Mouse (Mus musculus) CH12F3 (cell line): ENCODE data around the gene Alkal2.

Experiments
- in situ Hi-C: fragments of 300-500 bp; cut with MboI; formaldehyde crosslinking; loops from 2 replicates; pipeline ENCODE4 v1.14.3; 2020; ENCODE audit warnings: low sequenced_read_pairs

Gene Alkal2

GRCm38 (mm10) chr12:30883986-30884621, at the start of gene Alkal2:
Gene Alkal2, plus strand, starts transcription at chr12:30884322.
- in situ Hi-C loops, result loop anchor here (10.0 kb wide), 1 partner anchor 289 kb away; no protein-coding TSS in a partner anchor

DNA sequence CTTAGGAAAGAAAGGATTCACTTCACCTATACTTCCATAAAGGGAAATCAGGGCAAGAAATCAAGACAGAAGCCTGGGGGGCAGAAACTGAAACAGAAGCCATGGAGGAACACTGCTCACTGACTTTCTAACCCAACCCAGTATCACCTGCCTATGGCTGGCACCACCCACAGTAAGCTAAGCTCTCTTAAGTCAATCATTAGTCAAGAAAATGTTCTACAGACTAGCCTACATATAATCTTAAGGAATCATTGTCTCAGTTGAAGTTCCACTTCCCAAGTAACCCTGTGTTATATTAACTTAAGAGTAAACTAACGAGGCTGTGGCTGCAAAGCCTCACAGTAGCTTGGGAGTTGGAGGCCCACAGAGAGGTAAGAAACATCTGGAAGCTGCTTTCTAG, 35.6 kb upstream of the Alkal2 start:
- in situ Hi-C loops, result no loop called here

GRCm38 (mm10) chr12:30850902-30851301, 33.2 kb upstream of the Alkal2 start:
- in situ Hi-C loops, result no loop called here

- in situ Hi-C loops, result no loop called here
Observed at GRCm38 (mm10) chr12:30851871-30852270, 32.3 kb upstream of the Alkal2 start.

GRCm38 (mm10) chr12:30855442-30856159, 28.5 kb upstream of the Alkal2 start:
- in situ Hi-C loops, result no loop called here

DNA sequence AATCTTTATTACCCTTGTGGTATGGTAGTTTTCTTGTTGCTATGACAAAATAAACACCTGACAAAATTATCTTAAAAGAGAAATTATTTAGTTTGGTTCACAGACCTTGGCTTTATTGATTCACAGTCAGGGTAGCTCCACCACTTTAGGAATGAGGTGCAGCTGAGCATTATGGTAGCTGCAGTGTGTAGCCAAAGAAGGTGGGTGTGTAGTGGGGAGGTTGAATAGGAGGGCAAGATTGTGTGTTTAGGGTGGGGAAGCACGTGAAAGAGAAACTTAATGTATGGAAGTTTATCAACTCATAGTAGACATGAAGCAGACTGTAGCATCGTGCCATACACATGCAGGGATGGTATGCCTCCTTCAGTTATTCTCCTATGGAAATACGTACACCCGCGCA, 27.9 kb upstream of the Alkal2 start:
- in situ Hi-C loops, result no loop called here

DNA sequence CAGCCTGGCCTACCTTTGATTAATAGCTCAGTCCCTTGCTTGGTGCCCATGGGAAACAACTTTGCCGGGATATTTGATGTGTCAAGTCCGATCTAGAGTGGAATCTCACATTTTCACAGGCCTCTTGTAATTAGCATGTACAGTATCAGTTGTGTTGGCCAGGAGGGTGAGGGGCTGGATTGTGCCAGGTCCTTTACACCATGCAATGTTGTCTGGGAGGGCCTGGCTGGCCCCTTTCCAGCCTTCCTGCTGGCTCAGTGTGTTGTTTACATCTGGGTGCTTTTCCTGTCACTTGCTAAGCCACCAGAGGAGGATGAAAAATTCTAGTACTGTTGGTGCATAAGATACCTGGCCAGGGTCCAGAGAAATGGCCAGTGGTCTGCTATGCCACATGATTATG, 19.8 kb upstream of the Alkal2 start:
- in situ Hi-C loops, result no loop called here

DNA sequence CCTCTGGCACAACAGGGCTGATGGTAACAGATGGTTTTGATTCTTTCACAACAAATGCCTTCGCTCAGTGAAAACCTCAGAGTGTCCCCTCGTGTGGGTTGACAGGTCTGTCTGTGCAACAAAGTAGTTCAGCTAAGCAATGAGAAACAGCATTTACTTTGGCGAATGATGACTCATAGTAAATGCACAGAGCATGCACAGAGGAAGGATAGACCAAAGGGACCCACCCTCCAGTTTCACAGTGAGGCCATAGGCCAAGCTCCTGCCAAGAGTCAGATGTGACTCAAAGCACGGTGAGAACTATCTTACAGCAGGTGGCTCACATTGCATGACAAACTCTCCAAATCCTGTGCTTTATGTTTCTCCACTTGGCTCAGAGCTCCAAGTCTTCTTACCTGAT, 18.3 kb upstream of the Alkal2 start:
- in situ Hi-C loops, result no loop called here

DNA sequence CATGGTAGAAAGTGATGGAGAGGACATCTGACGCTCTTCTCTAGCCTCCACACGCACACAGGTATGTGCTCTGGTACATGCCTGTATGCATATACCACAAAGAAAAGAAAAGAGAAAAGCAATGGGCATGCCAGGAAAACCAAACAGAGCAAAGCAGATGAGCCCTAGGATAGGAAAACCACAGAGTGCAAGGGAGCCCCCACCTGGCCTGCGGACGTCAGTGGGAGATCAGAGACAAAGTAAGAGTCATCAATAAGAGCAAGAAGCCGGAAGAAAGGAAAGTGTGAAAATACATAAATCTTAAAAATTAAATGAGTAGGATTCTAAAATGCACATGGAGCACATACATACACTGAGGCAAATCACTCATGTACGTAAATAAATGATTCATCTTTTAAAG, 4.7 kb upstream of the Alkal2 start:
- in situ Hi-C loops, result no loop called here

DNA sequence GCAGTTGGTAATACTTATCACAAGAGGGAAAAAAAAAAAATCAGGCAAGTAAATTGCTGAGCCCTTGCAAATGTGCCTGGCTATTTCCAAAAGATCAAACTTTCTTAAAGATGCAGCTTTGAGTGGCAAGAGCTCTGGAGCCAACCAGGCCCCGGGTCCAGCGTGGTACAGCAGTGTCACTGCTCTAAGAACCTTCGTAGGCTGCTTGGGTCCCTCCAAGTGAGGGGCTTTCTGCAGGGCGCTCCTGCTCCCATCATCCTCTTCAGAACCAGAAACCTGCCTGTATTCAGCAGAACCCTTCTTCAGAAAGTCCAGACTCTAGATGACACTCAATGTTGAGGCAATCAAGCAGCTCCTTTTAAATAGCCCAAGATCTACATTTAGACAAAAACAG, 533 bp upstream of the Alkal2 start:
- in situ Hi-C loops, result loop anchor here (10.0 kb wide), 1 partner anchor 289 kb away; no protein-coding TSS in a partner anchor

DNA sequence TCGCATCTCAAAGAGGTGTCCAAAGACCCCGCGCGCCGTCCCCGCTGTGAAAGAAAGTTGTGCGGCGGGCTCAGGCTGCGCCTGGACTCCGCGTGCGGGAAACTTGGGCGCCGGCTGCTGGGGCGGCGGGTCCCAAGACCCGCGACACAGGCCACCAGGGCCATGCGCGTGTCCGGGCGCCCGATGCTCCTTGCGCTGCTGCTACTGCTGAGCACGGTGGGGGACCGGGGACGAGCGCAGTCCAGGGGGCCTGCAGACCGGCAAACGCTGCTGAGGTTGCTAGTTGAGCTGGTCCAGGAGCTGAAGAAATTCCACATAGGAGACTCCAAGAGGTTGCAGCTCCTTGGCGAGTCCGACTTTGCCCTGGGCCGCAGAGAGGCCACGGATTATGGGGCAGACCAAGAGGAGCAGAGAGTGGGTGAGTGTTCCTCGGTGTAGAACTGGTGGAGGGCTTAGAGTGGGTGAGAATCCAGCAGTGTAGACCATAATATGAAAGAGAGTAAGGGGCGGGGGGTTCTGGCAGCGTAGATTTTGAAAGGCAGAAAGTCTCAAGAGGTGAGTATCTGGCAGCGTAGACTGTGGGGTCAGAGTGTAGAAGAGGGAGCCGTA, 604 bp downstream of the Alkal2 start:
- in situ Hi-C loops, result loop anchor here (10.0 kb wide), 1 partner anchor 290 kb away; no protein-coding TSS in a partner anchor

GRCm38 (mm10) chr12:30885891-30886290, 1.8 kb downstream of the Alkal2 start:
- in situ Hi-C loops, result loop anchor here (10.0 kb wide), 1 partner anchor 291 kb away; no protein-coding TSS in a partner anchor

- in situ Hi-C loops, result loop anchor here (10.0 kb wide), 1 partner anchor 293 kb away; no protein-coding TSS in a partner anchor
Observed at GRCm38 (mm10) chr12:30888003-30888402, 3.9 kb downstream of the Alkal2 start.

DNA sequence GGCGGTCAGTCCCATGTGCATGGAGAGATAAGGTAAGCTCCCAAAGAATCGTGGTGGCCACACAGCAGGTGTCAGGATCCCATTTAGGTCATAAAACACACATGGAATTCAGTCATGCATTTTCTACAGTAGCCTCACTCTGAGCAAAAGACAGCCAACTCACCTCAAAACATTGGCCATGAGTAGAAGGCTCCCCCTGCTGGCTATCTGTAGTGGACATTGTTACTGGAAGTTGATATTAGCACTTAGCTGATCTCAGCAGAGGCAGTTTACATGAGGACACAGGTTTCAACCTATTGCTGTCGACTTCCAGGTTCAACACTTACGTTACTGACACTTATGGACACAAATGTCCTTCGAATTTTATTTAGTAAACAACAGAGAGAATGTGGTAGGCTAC, 5.9 kb downstream of the Alkal2 start:
- in situ Hi-C loops, result no loop called here

DNA sequence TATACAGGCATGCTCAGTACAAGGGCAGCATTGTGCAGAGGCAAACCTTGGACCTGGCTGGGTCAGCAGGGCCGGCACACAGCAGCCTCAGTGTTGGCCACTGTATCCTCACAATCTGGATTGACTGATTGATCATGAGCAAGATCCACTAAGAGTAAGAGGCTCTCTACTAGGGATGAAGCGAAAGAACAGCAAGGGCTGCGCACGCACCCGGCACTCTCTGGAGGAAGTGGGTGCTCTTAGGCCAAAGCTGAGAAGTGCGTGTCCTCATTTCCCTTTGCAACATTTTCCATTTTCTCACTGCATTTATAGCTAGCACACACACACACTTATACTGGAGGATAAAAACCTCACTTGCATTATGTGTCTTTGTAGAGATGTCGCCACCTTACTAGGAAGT, 7.3 kb downstream of the Alkal2 start:
- in situ Hi-C loops, result no loop called here

GRCm38 (mm10) chr12:30897039-30897438, 12.9 kb downstream of the Alkal2 start:
- in situ Hi-C loops, result no loop called here

DNA sequence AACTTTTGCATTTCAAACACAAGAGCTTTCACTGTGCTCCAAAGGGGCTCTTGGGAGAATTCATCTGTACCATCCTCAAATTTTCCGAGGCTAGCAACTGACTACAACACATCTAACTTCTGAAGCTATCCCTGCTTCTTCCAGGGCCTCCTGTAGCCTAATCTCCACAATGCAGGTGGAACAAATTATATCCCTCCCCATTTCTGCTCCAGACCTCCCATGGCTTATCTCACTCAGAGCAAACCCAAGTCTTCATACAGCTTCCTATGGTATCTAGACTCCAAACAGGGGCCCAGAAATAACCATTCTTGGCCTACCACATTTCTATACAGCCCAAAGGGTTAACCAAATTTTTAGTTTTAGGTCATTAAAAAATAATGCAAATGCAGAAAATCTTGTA, 24.5 kb downstream of the Alkal2 start:
- in situ Hi-C loops, result no loop called here

DNA sequence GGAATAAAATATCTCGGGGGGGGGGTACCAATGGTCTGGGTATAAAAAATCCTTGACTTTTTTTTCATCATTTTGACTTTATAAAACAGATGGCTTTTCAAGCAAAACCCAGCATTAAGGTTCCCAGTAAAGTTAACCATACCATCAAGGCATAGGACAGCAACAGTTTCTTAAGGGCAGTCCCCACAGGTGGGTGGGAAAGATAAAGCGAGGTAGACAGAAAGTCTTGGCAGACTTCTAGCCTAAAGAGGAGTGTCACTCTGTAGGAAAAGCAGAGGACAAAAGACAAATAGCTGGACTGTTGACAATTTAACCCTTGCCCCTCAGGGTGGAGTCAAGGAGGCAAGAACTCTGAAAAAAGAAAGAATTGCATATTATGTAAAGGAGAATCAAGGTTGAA, 25.8 kb downstream of the Alkal2 start:
- in situ Hi-C loops, result no loop called here

GRCm38 (mm10) chr12:30910860-30911259, 26.7 kb downstream of the Alkal2 start:
- in situ Hi-C loops, result no loop called here

DNA sequence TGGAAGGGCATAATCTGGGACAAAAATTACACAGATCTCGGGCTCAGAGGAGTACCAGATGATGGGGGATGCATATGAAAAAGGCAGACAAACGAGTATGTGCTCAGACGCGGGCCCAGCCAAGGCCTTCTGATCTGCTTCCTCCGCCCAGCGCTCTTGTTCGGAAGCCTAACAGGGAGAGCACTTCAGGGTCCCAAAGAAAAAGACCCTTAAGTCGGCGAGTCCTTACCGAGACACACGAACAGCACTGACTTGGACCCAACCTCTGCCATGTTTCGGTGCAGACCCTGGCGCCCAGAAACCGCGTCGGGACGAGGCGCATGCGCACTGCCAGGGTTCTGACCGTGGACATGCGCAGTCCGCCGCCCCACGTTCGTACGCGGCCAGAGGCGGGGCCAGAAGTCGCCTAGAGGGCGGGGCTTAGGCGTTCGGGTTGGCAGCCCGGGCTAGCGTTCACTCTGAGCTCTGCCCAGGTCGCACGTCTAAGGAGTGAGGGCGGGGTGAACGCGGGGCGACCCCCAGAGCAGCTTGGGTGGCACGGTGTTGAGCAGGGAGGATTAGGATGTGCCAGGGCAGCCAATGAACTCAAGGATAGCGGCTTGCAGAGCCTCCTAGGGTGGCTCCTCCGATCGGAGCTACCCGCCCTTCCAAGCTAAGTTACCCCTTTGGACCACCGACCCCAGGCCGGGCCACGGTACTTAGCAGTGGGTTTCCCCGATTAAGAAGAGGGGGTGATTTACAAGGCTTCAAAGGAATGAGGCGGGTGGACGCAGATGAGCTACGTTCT, 27.3 kb downstream of the Alkal2 start, which contains the start of the genes Acp1 and Sh3yl1:
Gene Acp1, minus strand, starts transcription at position 329 of the 787 bp plus-strand sequence.
Gene Sh3yl1, plus strand, starts transcription at position 408 of the 787 bp plus-strand sequence.
- in situ Hi-C loops, result no loop called here

DNA sequence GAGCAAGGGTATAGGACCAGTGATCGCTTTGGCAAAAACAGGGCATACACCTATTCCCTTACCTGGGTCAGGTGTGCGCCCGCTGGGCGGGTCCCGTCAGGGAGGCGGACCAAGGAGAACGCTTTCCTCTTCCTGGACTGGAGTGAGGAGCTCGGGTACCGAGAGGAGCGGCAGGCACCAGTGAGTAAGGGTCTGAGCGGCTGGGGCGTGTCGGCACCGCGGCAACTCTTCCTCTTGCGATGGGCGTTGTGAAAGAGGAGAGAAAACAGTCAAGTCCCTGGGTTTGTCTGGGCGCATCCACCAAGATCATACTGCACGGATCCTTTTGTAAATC, 27.9 kb downstream of the Alkal2 start:
- in situ Hi-C loops, result no loop called here
